Mouse (Mus musculus): ENCODE measurements around the gene Prf1. TPM values are rescaled to one million over a fixed set of nuclear protein-coding genes. Genes with fewer than 3 reads are reported as not detected.

Gene Prf1
- polyA plus RNA-seq, 1 experiment from 2014 or later: 0.06 TPM

DNA sequence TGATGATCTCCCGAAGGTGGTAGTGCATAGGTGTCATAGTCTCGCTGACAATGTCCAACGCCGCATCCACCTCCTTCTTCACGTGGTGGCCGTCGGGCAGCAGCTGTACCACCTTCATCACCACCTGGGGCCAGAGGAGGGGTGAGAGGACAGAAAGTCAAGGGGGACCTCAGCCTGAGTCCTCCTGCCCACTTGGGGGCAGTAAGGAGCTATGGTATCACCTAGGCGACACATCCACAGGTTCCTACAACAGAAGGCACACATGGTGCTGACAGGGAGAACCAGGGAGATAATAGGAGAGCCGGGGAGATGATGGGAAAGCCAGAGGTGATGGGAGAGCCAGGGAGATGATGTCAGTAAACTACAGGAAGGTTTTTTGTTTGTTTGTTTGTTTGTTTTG lies 41.6 kb downstream of the Prf1 start:
- no peak overlapping the region for H3K4me3 ChIP-seq (ENCODE audit: low read length)
- H3K36me3 ChIP-seq (ENCODE audit: control insufficient read depth, insufficient read depth, low read length): peaks cover 13% of the 10 kb centered on the region
- no peak for ATAC-seq (ENCODE audit: low read depth)
- no peak overlapping the region for H3K4me2 ChIP-seq (ENCODE audit: low read depth, low read length)
- 88% methylated on average over 9 of the region's 9 CpGs for WGBS
- no peaks in the 10 kb centered on the region for H3K9me3 ChIP-seq (ENCODE audit: control insufficient read depth, low read length)
- H3K4me1 ChIP-seq (replicated peaks; ENCODE audit: control insufficient read depth, insufficient read depth, low read length): no peaks in the 10 kb centered on the region
- no peaks in the 10 kb centered on the region for H3K27me3 ChIP-seq (ENCODE audit: control insufficient read depth, insufficient read depth, low read depth, low read length)
- H3K27ac ChIP-seq (ENCODE audit: low read length): no peak overlapping the region
- no peak overlapping the region for H3K9ac ChIP-seq (ENCODE audit: low read length)

GRCm38 (mm10) chr10:61340247-61340646 lies 42.6 kb downstream of the Prf1 start:
- Histone ChIP-seq H3K27ac (ENCODE audit: low read length) (no peak overlapping the region), H3K4me3 (ENCODE audit: low read length) (no peak overlapping the region), H3K4me2 (ENCODE audit: low read depth, low read length) (no peak overlapping the region), H3K36me3 (ENCODE audit: control insufficient read depth, insufficient read depth, low read length) (peaks cover 11% of the 10 kb centered on the region), H3K4me1 (replicated peaks; ENCODE audit: control insufficient read depth, insufficient read depth, low read length) (no peaks in the 10 kb centered on the region), H3K9ac (ENCODE audit: low read length) (no peak overlapping the region), H3K9me3 (ENCODE audit: control insufficient read depth, low read length) (no peaks in the 10 kb centered on the region), H3K27me3 (ENCODE audit: control insufficient read depth, insufficient read depth, low read depth, low read length) (no peaks in the 10 kb centered on the region)
- WGBS: 68% methylated on average over 9 of the region's 9 CpGs
- ATAC-seq (ENCODE audit: low read depth): no peak

GRCm38 (mm10) chr10:61341045-61341444 lies 43.4 kb downstream of the Prf1 start:
- peaks cover 11% of the 10 kb centered on the region for H3K36me3 ChIP-seq (ENCODE audit: control insufficient read depth, insufficient read depth, low read length)
- no peak overlapping the region for H3K4me3 ChIP-seq (ENCODE audit: low read length)
- no peak overlapping the region for H3K27ac ChIP-seq (ENCODE audit: low read length)
- H3K4me1 ChIP-seq (replicated peaks; ENCODE audit: control insufficient read depth, insufficient read depth, low read length): peaks cover 3% of the 10 kb centered on the region
- H3K9me3 ChIP-seq (ENCODE audit: control insufficient read depth, low read length): no peaks in the 10 kb centered on the region
- WGBS: 92% methylated on average over 5 of the region's 5 CpGs
- no peaks in the 10 kb centered on the region for H3K27me3 ChIP-seq (ENCODE audit: control insufficient read depth, insufficient read depth, low read depth, low read length)
- H3K4me2 ChIP-seq (ENCODE audit: low read depth, low read length): no peak overlapping the region
- H3K9ac ChIP-seq (ENCODE audit: low read length): no peak overlapping the region
- ATAC-seq (ENCODE audit: low read depth): no peak

GRCm38 (mm10) chr10:61341557-61341956 lies 43.9 kb downstream of the Prf1 start:
- Histone ChIP-seq H3K4me3 (ENCODE audit: low read length) (no peak overlapping the region), H3K36me3 (ENCODE audit: control insufficient read depth, insufficient read depth, low read length) (peaks cover 11% of the 10 kb centered on the region), H3K27me3 (ENCODE audit: control insufficient read depth, insufficient read depth, low read depth, low read length) (no peaks in the 10 kb centered on the region), H3K4me2 (ENCODE audit: low read depth, low read length) (no peak overlapping the region), H3K9ac (ENCODE audit: low read length) (no peak overlapping the region), H3K4me1 (replicated peaks; ENCODE audit: control insufficient read depth, insufficient read depth, low read length) (peaks cover 8% of the 10 kb centered on the region), H3K9me3 (ENCODE audit: control insufficient read depth, low read length) (no peaks in the 10 kb centered on the region), H3K27ac (ENCODE audit: low read length) (no peak overlapping the region)
- no peak for ATAC-seq (ENCODE audit: low read depth)
- WGBS: 70% methylated on average over 6 of the region's 6 CpGs

DNA sequence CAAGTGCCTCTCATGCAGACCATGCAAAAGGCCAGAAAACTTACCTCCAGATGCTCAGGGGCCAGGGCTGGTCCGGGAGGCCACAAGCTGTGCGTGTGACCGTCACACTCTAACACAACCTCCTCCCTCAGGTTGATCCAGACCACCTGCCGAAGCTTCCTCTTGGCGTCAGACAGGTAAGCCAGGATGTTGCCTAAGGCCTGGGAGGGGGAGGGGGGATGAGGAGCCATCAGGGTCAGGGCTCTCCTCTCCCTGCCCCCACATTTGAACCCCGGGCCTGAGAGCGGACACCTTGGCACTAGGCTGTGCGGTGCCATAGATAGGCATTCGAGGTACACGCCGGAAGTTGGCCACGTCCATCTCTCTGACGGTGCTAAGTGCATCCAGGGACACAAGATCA lies 45.1 kb downstream of the Prf1 start:
- Histone ChIP-seq H3K27ac (ENCODE audit: low read length) (no peak overlapping the region), H3K9me3 (ENCODE audit: control insufficient read depth, low read length) (no peaks in the 10 kb centered on the region), H3K36me3 (ENCODE audit: control insufficient read depth, insufficient read depth, low read length) (peaks cover 11% of the 10 kb centered on the region), H3K27me3 (ENCODE audit: control insufficient read depth, insufficient read depth, low read depth, low read length) (no peaks in the 10 kb centered on the region), H3K4me3 (ENCODE audit: low read length) (no peak overlapping the region), H3K9ac (ENCODE audit: low read length) (no peak overlapping the region), H3K4me2 (ENCODE audit: low read depth, low read length) (no peak overlapping the region), H3K4me1 (replicated peaks; ENCODE audit: control insufficient read depth, insufficient read depth, low read length) (peaks cover 9% of the 10 kb centered on the region)
- no peak for ATAC-seq (ENCODE audit: low read depth)
- 86% methylated on average over 13 of the region's 13 CpGs for WGBS

DNA sequence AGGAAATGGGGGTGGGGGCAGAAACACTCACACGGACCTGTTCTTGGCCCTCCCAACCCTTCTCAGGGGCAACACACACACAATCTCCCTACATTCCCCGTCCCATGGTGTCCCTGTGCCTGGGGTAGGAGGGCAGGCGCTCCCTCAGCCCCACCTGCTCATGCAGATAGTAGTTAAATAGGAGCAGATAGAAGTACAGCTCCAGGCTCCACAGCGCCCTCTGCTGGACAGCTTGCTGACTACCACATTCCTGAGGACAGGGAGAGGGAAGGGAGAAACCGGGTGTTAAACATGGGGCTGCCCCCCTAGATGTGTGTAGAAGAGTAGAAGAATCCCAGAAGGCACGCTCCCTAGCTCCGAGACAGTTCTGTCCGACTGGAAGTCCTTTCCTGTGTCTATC lies 46.3 kb downstream of the Prf1 start:
- Histone ChIP-seq H3K27me3 (ENCODE audit: control insufficient read depth, insufficient read depth, low read depth, low read length) (no peaks in the 10 kb centered on the region), H3K9ac (ENCODE audit: low read length) (no peak overlapping the region), H3K36me3 (ENCODE audit: control insufficient read depth, insufficient read depth, low read length) (peaks cover 18% of the 10 kb centered on the region), H3K9me3 (ENCODE audit: control insufficient read depth, low read length) (no peaks in the 10 kb centered on the region), H3K27ac (ENCODE audit: low read length) (no peak overlapping the region), H3K4me1 (replicated peaks; ENCODE audit: control insufficient read depth, insufficient read depth, low read length) (peaks cover 9% of the 10 kb centered on the region), H3K4me2 (ENCODE audit: low read depth, low read length) (no peak overlapping the region), H3K4me3 (ENCODE audit: low read length) (no peak overlapping the region)
- 63% methylated on average over 8 of the region's 8 CpGs for WGBS
- ATAC-seq (ENCODE audit: low read depth): no peak

GRCm38 (mm10) chr10:61345179-61345578 lies 47.5 kb downstream of the Prf1 start:
- no peak for ATAC-seq (ENCODE audit: low read depth)
- no peak overlapping the region for H3K27ac ChIP-seq (ENCODE audit: low read length)
- no peaks in the 10 kb centered on the region for H3K9me3 ChIP-seq (ENCODE audit: control insufficient read depth, low read length)
- H3K9ac ChIP-seq (ENCODE audit: low read length): no peak overlapping the region
- no peak overlapping the region for H3K4me3 ChIP-seq (ENCODE audit: low read length)
- WGBS: 53% methylated on average over 8 of the region's 8 CpGs
- peaks cover 30% of the 10 kb centered on the region for H3K36me3 ChIP-seq (ENCODE audit: control insufficient read depth, insufficient read depth, low read length)
- H3K4me1 ChIP-seq (replicated peaks; ENCODE audit: control insufficient read depth, insufficient read depth, low read length): peaks cover 9% of the 10 kb centered on the region
- H3K27me3 ChIP-seq (ENCODE audit: control insufficient read depth, insufficient read depth, low read depth, low read length): no peaks in the 10 kb centered on the region
- H3K4me2 ChIP-seq (ENCODE audit: low read depth, low read length): no peak overlapping the region

GRCm38 (mm10) chr10:61346374-61346773 lies 48.7 kb downstream of the Prf1 start:
- Histone ChIP-seq H3K4me2 (ENCODE audit: low read depth, low read length) (0 out of 2 replicates have a peak overlapping the region, but pooled peaks have one; percentile 18), H3K4me3 (ENCODE audit: low read length) (no peak overlapping the region), H3K27ac (ENCODE audit: low read length) (peak overlapping the region; percentile 78), H3K36me3 (ENCODE audit: control insufficient read depth, insufficient read depth, low read length) (peaks cover 36% of the 10 kb centered on the region), H3K9me3 (ENCODE audit: control insufficient read depth, low read length) (no peaks in the 10 kb centered on the region), H3K9ac (ENCODE audit: low read length) (no peak overlapping the region), H3K4me1 (replicated peaks; ENCODE audit: control insufficient read depth, insufficient read depth, low read length) (peaks cover 9% of the 10 kb centered on the region), H3K27me3 (ENCODE audit: control insufficient read depth, insufficient read depth, low read depth, low read length) (no peaks in the 10 kb centered on the region)
- peak; percentile 59 for ATAC-seq (ENCODE audit: low read depth)
- WGBS: 18% methylated on average over 10 of the region's 10 CpGs

DNA sequence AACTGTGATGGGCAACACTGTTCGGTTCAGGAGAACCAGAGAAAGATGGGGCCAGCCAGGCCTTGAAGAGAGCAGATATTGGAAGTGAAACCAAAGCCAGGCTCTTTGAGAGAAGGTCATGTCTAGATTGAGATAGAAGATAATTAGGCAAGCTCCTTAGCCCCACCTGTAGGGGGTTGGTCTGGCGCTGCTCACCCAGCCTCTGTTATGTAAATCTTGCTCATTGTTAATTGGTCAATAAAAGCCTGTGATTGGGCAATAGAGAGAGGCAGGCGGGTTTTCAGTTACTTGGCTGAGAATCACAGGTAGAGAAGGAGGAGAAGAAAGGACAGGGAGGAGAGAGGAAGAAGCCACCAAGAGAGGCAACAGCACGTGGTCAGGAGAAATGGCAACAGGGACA lies 53.6 kb downstream of the Prf1 start:
- no peaks in the 10 kb centered on the region for H3K9me3 ChIP-seq (ENCODE audit: control insufficient read depth, low read length)
- H3K9ac ChIP-seq (ENCODE audit: low read length): no peak overlapping the region
- H3K4me3 ChIP-seq (ENCODE audit: low read length): no peak overlapping the region
- no peak overlapping the region for H3K27ac ChIP-seq (ENCODE audit: low read length)
- H3K27me3 ChIP-seq (ENCODE audit: control insufficient read depth, insufficient read depth, low read depth, low read length): no peaks in the 10 kb centered on the region
- no peak for ATAC-seq (ENCODE audit: low read depth)
- H3K4me1 ChIP-seq (replicated peaks; ENCODE audit: control insufficient read depth, insufficient read depth, low read length): peaks cover 4% of the 10 kb centered on the region
- WGBS: 78% methylated on average over 4 of the region's 4 CpGs
- H3K36me3 ChIP-seq (ENCODE audit: control insufficient read depth, insufficient read depth, low read length): peaks cover 43% of the 10 kb centered on the region
- no peak overlapping the region for H3K4me2 ChIP-seq (ENCODE audit: low read depth, low read length)

Measured in lung, embryonic 16.5 days (tissue).